Mouse (Mus musculus) brain, embryonic 14.5 days (tissue): Measurements from ENCODE around the gene Alpk1.

ENCODE experiments used
- CTCF ChIP-seq: fragments of 200-500 bp; IDR thresholded peaks from 2 replicates; pipeline ENCODE4 v1.5.1; 2012; ENCODE audit warnings: inconsistent platforms, mild to moderate bottlenecking, moderate library complexity, borderline replicate concordance; ENCODE audit not compliant: insufficient read depth, insufficient read length; ENCODE audit errors: extremely low read depth
- POLR2A ChIP-seq: fragments of 200-500 bp; IDR thresholded peaks from 2 replicates; pipeline ENCODE4 v1.6.1; 2012; ENCODE audit warnings: mild to moderate bottlenecking, inconsistent platforms, borderline replicate concordance; ENCODE audit not compliant: poor library complexity, insufficient read depth, insufficient read length, severe bottlenecking; ENCODE audit errors: extremely low read depth

DNA sequence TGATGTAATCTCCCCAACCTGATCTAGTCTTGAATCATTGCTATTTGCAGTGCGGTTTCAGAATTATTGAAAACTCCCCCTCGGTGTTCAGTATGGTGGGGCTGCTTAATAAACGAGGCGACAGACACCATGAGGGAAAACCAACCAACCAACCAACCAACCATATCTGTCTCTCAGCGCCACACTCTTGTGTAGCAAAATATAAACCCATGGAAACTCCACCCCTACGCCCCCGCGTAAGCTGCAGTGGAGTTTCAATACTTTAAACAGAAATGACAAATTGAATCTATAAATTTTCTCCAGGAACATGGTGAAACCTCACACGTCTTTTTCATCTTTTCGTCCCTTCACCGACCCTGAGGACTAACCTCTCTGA lies 75.2 kb downstream of the Alpk1 start:
- TF ChIP-seq POLR2A (no peak), CTCF (no peak)
